Mouse (Mus musculus): ENCODE results near the gene 1700025B11Rik. TPM values are rescaled to one million over a fixed set of nuclear protein-coding genes. Genes with fewer than 3 reads are reported as not detected.

Gene 1700025B11Rik
- total RNA-seq, 2 experiments from 2014 or later = not detected

Other genes with a start within 250 kb of the 1700025B11Rik start
- under 1 TPM; 0.29 to 0.51 TPM for gene Apol7a, start 162.8 kb downstream of the 1700025B11Rik start, total RNA-seq (2021)
- gene Apol9a, start 150.8 kb downstream of the 1700025B11Rik start, total RNA-seq (2021) = not detected
- 1 to 10 TPM; 3.7 to 3.9 TPM for gene Apol7b, start 114.4 kb downstream of the 1700025B11Rik start, total RNA-seq (2021)
- not detected for gene Apol10a, start 84.8 kb downstream of the 1700025B11Rik start, total RNA-seq (2021)
- not detected for gene Apol11a, start 53.6 kb downstream of the 1700025B11Rik start, total RNA-seq (2021)
- under 1 TPM; 0.11 to 0.27 TPM for gene Apol7c, start 28.6 kb downstream of the 1700025B11Rik start, total RNA-seq (2021)
- gene Apol10b, start 34.2 kb upstream of the 1700025B11Rik start, total RNA-seq (2021) = under 1 TPM; 0.16 to 0.31 TPM
- not detected for gene Gm36245, start 37.4 kb upstream of the 1700025B11Rik start, total RNA-seq (2021)
- under 1 TPM in 1 of 2 experiments, not detected in 1; 0.14 TPM for gene Apol11b, start 81.4 kb upstream of the 1700025B11Rik start, total RNA-seq (2021)
- under 1 TPM; 0.29 to 0.82 TPM for gene Apol7e, start 137.0 kb upstream of the 1700025B11Rik start, total RNA-seq (2021)
- not detected for gene Apol9b, start 167.1 kb upstream of the 1700025B11Rik start, total RNA-seq (2021)
- not detected for gene Apol8, start 195.1 kb upstream of the 1700025B11Rik start, total RNA-seq (2021)

All from gastrocnemius, postnatal 14 days (tissue).